In the genomic region with DNA sequence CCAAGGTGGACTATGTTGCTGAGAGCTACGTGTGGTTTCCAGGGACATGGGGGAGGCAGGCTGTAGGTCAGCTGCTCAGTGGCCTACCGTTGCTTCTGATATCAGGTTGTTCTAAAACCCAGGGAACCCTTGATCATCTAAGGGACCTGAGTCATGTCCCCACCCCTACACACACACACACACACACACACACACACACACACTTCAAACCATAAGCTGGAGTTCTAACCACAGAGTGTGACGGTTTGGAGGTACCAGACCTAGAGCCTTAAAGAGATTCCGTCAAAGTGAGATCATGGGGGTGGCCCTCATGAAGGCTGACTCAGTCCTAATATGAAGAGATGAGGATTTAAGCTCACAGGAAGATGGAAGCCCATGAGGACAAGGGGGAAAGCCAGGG, we compare ENCODE assay signal across 23 mouse cellular contexts.
DNase-seq lines count a peak whose midpoint lies in the region; ATAC-seq and TF ChIP-seq lines count a peak whose summit lies in the region.
"Had no signal": no experiment of that assay in that cellular context is flagged by ENCODE, and none has a peak within 500 bp of the region (broad histone marks: within the 10 kb centered on the region; RNA-seq: fewer than 3 reads in every experiment).

No protein-coding gene starts in this region.

- H3K9ac ChIP-seq in forebrain, postnatal 0 days: no peak overlapping the region

- no peaks in the 10 kb centered on the region for H3K27me3 ChIP-seq in forebrain, postnatal 0 days (ENCODE audit: insufficient read depth, low read length)
- H3K27me3 ChIP-seq: Patski had no signal

- H3K9me3 ChIP-seq in forebrain, postnatal 0 days (ENCODE audit: low read length): no peaks in the 10 kb centered on the region

- 92% methylated on average over 4 of the region's 4 CpGs for WGBS in forebrain, postnatal 0 days

- no peak overlapping the region for H3K4me2 ChIP-seq in forebrain, postnatal 0 days (ENCODE audit: low read depth)

- no peaks in the 10 kb centered on the region; the same call in 1 of the 2 replicates for H3K4me1 ChIP-seq in forebrain, postnatal 0 days (ENCODE audit: insufficient read depth)

- ATAC-seq in forebrain, postnatal 0 days: no peak
- ATAC-seq: activated CD4-positive, CD25-positive, alpha-beta regulatory T cell, adult 4 months; CD4-positive, CD25-positive, alpha-beta regulatory T cell, adult 4 months; Patski had no signal

- H3K4me3 ChIP-seq in forebrain, postnatal 0 days (ENCODE audit: low read depth, low read length): no peak overlapping the region

- DNase-seq in 3134 (ENCODE audit: extremely low read depth, insufficient read length, low spot score) (peak; percentile 64), 416B (ENCODE audit: low read depth) (peak; percentile 54)
- peak; percentile 26 for DNase-seq in CD4-positive helper T cell, adult 2 months (ENCODE audit: low read depth, low spot score)
- DNase-seq in ovary, adult 18-20 months (ENCODE audit: low spot score): no peak
- no peak for DNase-seq in forebrain, postnatal 0 days
- DNase-seq in kidney, adult 18-20 months: no peak
- DNase-seq: adrenal gland, adult 2 months; adrenal gland, adult 8-10 months; adrenal gland, postnatal 10 days; adrenal gland, postnatal 14 days; adrenal gland, postnatal 25 days; adrenal gland, postnatal 36 days; B cell, adult 2 months; cerebellum, adult 11 months; cerebellum, adult 11-12 months; cerebellum, adult 18-20 months; cerebellum, adult 2 months; cerebellum, adult 8-10 months; cerebellum, adult 9-10 months had no signal

- no peaks in the 10 kb centered on the region for H3K36me3 ChIP-seq in forebrain, postnatal 0 days (ENCODE audit: insufficient read depth)
- H3K36me3 ChIP-seq: G1E had no signal

- no peak overlapping the region for H3K27ac ChIP-seq in forebrain, postnatal 0 days (ENCODE audit: low read depth, low read length)

- TF ChIP-seq CTCF in forebrain, postnatal 0 days (IDR thresholded peaks at IDR 0.05; ENCODE audit: low read depth): no peak

Comparison
In these comparisons a context has a peak if more than half of its experiments do, and no peak if none do; other contexts are left out.
1. DNase-seq: peak in 3134 (single experiment), 416B (single experiment) and CD4-positive helper T cell, adult 2 months (single experiment); none in ovary, adult 18-20 months (single experiment), forebrain, postnatal 0 days (single experiment) and kidney, adult 18-20 months (single experiment).